Mouse (Mus musculus): ENCODE data around the gene Adig. TPM values are rescaled to one million over a fixed set of nuclear protein-coding genes. Genes with fewer than 3 reads are reported as not detected.

Gene Adig
- total and polyA plus RNA-seq, 3 experiments = not detected

Other genes with a start within 250 kb of the Adig start
- gene Bpi, start 244.5 kb upstream of the Adig start, total RNA-seq (2012; rRNA removed) = 0.17 and 0.21 TPM in 2 replicates
- 0.46 and 0.81 TPM in 2 replicates for gene Bpi, start 244.5 kb upstream of the Adig start, total RNA-seq (2014; rRNA removed)
- 0.14 and 0.51 TPM in 2 replicates for gene Bpi, start 244.5 kb upstream of the Adig start, polyA plus RNA-seq (2012; ENCODE audit: insufficient read length, low read depth)
- gene Lbp, start 196.1 kb upstream of the Adig start, total RNA-seq (2012; rRNA removed) = 0.04 TPM in 1 of 2 replicates, not detected in the other
- gene Lbp, start 196.1 kb upstream of the Adig start, total RNA-seq (2014; rRNA removed) = 0.30 TPM in 1 of 2 replicates, not detected in the other
- gene Lbp, start 196.1 kb upstream of the Adig start, polyA plus RNA-seq (2012; ENCODE audit: insufficient read length, low read depth) = 0.27 TPM in 1 of 2 replicates, not detected in the other
- 0.04 TPM in 2 replicates for gene Snhg11, start 127.0 kb upstream of the Adig start, total RNA-seq (2012; rRNA removed)
- not detected in 2 replicates for gene Snhg11, start 127.0 kb upstream of the Adig start, total RNA-seq (2014; rRNA removed)
- gene Snhg11, start 127.0 kb upstream of the Adig start, polyA plus RNA-seq (2012; ENCODE audit: insufficient read length, low read depth) = 0.11 and 0.13 TPM in 2 replicates
- 11.9 and 12.9 TPM in 2 replicates for gene Ralgapb, start 92.8 kb upstream of the Adig start, total RNA-seq (2012; rRNA removed)
- gene Ralgapb, start 92.8 kb upstream of the Adig start, total RNA-seq (2014; rRNA removed) = 10.7 and 11.4 TPM in 2 replicates
- 13.6 and 18.4 TPM in 2 replicates for gene Ralgapb, start 92.8 kb upstream of the Adig start, polyA plus RNA-seq (2012; ENCODE audit: insufficient read length, low read depth)
- gene Arhgap40, start 10.2 kb downstream of the Adig start, total RNA-seq (2012; rRNA removed) = not detected in 2 replicates
- gene Arhgap40, start 10.2 kb downstream of the Adig start, total RNA-seq (2014; rRNA removed) = not detected in 2 replicates
- not detected in 2 replicates for gene Arhgap40, start 10.2 kb downstream of the Adig start, polyA plus RNA-seq (2012; ENCODE audit: insufficient read length, low read depth)
- gene Slc32a1, start 108.2 kb downstream of the Adig start, total RNA-seq (2012; rRNA removed) = not detected in 2 replicates
- not detected in 2 replicates for gene Slc32a1, start 108.2 kb downstream of the Adig start, total RNA-seq (2014; rRNA removed)
- gene Slc32a1, start 108.2 kb downstream of the Adig start, polyA plus RNA-seq (2012; ENCODE audit: insufficient read length, low read depth) = not detected in 2 replicates
- gene Actr5, start 122.3 kb downstream of the Adig start, total RNA-seq (2012; rRNA removed) = 20.3 and 24.0 TPM in 2 replicates
- gene Actr5, start 122.3 kb downstream of the Adig start, total RNA-seq (2014; rRNA removed) = 13.9 and 14.4 TPM in 2 replicates
- gene Actr5, start 122.3 kb downstream of the Adig start, polyA plus RNA-seq (2012; ENCODE audit: insufficient read length, low read depth) = 14.6 and 19.8 TPM in 2 replicates
- 49.3 and 52.0 TPM in 2 replicates for gene Ppp1r16b, start 162.8 kb downstream of the Adig start, total RNA-seq (2012; rRNA removed)
- gene Ppp1r16b, start 162.8 kb downstream of the Adig start, total RNA-seq (2014; rRNA removed) = 28.9 and 37.7 TPM in 2 replicates
- 49.4 and 55.7 TPM in 2 replicates for gene Ppp1r16b, start 162.8 kb downstream of the Adig start, polyA plus RNA-seq (2012; ENCODE audit: insufficient read length, low read depth)

All from CH12.LX (cell line).